Mouse (Mus musculus) thymus, adult 18-20 months (tissue): Measurements from ENCODE around the gene Olfr1352.
"Not testable (repeated sequence)": the region's sequence is repeated elsewhere in the genome, so short reads cannot be mapped to it uniquely, and the experiment has no call there.

Source experiments
- DNase-seq, 2 experiments: peaks; one replicate each; pipeline ENCODE4 v3.0.0; 2022; ENCODE audit warnings: mixed read lengths in 2 of 2

The Olfr1352 gene

DNA sequence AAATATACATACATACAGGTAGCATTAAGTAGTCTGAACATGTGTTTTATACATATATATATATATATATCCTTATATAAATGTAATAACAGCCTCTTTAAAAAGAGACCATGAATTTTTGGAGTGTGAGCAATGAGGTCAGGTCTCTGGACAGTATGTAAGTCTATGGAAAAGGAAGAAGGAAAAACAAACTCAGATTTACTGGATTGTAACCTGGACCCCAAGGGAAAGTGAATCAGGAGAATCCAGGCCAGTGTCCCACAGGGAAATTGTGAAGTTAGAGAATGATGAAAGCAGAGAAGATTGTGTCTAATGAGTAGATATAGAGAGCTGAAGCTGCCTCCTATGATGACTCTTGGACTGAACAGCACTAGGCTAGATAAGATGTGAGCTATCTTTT, at the start of gene Olfr1352:
Olfr1352 (plus strand) TSS at position 301 of the 400 bp plus-strand sequence.
- no peak for DNase-seq

DNA sequence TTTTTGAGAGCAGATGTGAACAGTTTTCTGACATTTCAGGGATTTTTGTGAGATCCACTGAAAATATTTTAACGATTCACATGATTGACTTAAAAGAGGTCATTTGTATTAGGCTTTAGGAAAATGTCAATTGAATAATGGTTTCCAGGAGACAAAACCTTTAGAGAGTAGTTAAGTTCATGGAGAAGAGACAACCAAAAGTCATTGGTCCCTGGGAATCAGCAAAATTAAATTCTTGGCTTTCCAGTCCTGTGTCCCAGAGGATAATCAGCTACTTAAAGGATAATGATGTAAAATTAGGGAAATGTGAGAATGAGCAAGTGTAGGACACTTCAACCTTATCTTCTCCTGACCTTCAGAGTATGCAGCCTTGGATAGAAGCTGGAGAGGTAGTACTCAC, 30.5 kb upstream of the Olfr1352 start, which contains the start of gene Olfr8:
Olfr8 (plus strand) TSS at position 301 of the 400 bp plus-strand sequence.
- DNase-seq, result not testable (repeated sequence)

DNA sequence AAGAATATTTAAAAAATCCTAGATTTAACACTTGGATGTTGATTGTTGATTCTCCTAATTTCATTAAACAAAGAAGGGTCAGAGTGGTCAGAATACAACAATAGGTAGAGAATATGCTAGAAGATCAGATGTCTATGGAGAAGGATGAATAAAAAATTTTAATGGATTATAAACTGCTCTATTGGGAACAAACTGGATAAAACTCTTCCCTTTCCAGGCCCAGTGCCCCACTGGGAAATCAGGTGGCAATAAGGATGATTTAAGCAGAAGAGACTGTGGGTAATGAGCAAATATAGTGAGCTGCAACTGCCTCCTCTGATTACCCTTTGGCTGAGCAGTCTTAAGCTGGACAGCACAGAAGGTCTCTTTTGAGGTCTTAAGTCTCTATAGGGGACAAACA, 17.8 kb upstream of the Olfr1352 start, which contains the start of gene Olfr1353:
Olfr1353 (plus strand) TSS at position 301 of the 400 bp plus-strand sequence.
- not testable (repeated sequence) for DNase-seq

DNA sequence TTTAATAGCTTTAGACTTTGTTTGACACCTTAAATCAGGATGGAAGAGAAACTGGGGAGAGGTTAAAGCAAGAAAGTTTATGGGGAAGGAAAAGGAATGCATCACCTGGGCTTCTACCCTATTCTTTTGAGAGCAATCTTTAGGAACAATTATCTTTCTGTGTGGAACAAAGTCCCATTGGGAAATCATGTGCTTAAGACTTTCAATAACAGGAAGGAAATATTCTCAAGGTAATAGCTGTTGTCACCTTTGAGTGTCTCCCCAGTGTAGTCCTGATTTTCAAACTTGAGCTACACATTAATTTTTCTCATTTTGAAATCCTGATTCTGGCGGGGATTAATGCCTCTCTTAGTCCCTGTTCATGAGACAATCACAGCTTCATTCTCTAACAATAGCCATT, 31.3 kb downstream of the Olfr1352 start, which contains the start of gene Olfr1351:
Olfr1351 (plus strand) TSS at position 301 of the 400 bp plus-strand sequence.
- no peak for DNase-seq

DNA sequence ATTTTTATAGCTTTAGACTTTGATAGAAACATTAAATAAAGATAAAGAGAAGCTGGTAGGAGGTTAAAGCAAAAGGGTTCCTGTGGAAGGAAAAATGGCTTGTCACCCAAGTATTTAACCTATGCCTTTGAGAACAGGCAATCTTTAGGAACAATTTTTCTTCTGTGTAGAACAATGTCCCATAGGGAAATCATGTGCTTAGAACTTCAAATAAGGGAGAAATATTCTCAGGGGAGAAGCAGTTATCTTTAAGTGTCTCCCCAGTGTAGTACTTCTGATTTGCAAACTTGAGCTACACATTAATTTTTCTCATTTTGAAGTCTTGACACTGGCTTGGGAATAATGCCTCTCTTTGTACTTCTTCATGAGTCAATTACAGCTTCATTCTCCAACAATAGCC, 47.6 kb downstream of the Olfr1352 start, which contains the start of gene Olfr57:
Olfr57 (plus strand) TSS at position 301 of the 400 bp plus-strand sequence.
- DNase-seq, result no peak
